Mouse (Mus musculus) Patski (cell line): ENCODE results near the gene Pstpip1. TPM values are rescaled to one million over a fixed set of nuclear protein-coding genes. Genes with fewer than 3 reads are reported as not detected.
A peak's percentile ranks its signal among the peaks of the same experiment; 100 is the strongest.

Experiments used
- ATAC-seq: fragments of 100-300 bp; one replicate; pipeline ENCODE4 v1.8.0; 2021
- CTCF ChIA-PET: fragments of 350-600 bp; sonication (Branson Sonifier 250); formaldehyde crosslinking; loops from one replicate; lab custom pipeline; 2022; ENCODE audit warnings: inconsistent platforms; lab: Charles Lee
- POLR2A ChIA-PET: fragments of 350-600 bp; sonication (Branson Sonifier 250); formaldehyde crosslinking; loops from one replicate; lab custom pipeline; 2022; ENCODE audit warnings: antibody characterized with exemption, inconsistent platforms; lab: Charles Lee
- DNase-seq: peaks from one replicate; pipeline ENCODE4 v3.0.0-alpha.2; 2011; ENCODE audit warnings: low read depth, low spot score
- H3K27me3 ChIP-seq: fragments of 371-371 bp; one replicate; pipeline ENCODE4 v1.5.1; 2021
- CTCF ChIP-seq: fragments of 100-300 bp; IDR thresholded peaks from one replicate; pipeline ENCODE4 v1.5.1; 2021
- in situ Hi-C: fragments of 300-500 bp; cut with MboI; formaldehyde crosslinking; loops from 3 replicates; pipeline ENCODE4 v1.11.1; 2018; ENCODE audit warnings: low pct_unique_long_range_greater_than_20kb, mixed read lengths
- polyA plus RNA-seq: library from polyadenylated mRNA; unstranded; gene quantifications from one replicate; pipeline ENCODE4 v1.2.3, GENCODE M21; 2021

Gene Pstpip1
- polyA plus RNA-seq, 1 experiment from 2014 or later, result 0.41 TPM

GRCm38 (mm10) chr9:56104921-56105320, 15.2 kb downstream of the Pstpip1 start:
- DNase-seq, result peak; percentile 17
- in situ Hi-C loops, result no loop called here

GRCm38 (mm10) chr9:56106274-56107072, 16.7 kb downstream of the Pstpip1 start:
- ChIA-PET POLR2A (interaction anchor here (0.7 kb wide), 1 partner anchor 19 kb away, joined by 3 read pairs; no protein-coding TSS in a partner anchor), CTCF (interaction anchor here (0.9 kb wide), 1 partner anchor 12 kb away, joined by 4 read pairs; no protein-coding TSS in a partner anchor)
- in situ Hi-C loops, result no loop called here
- DNase-seq, result no peak
- no peaks in the 10 kb centered on the region for H3K27me3 ChIP-seq
- no peak for TF ChIP-seq CTCF
- ATAC-seq, result no peak

More at GRCm38 (mm10) chr9:56104921-56105320, 15.2 kb downstream of the Pstpip1 start:
- POLR2A ChIA-PET, result no interaction called here
- no peak for ATAC-seq
- H3K27me3 ChIP-seq, result no peaks in the 10 kb centered on the region
- CTCF ChIA-PET, result no interaction called here
- TF ChIP-seq CTCF, result no peak

GRCm38 (mm10) chr9:56107527-56107926, 17.8 kb downstream of the Pstpip1 start:
- ChIA-PET CTCF (interaction anchor here (0.7 to 1.5 kb wide), 3 partner anchors 11 to 33 kb away, joined by 3 to 4 read pairs (median 3); no protein-coding TSS in a partner anchor), POLR2A (interaction anchor here (0.7 kb wide), 1 partner anchor 20 kb away, joined by 3 read pairs; no protein-coding TSS in a partner anchor)
- in situ Hi-C loops, result no loop called here
- no peaks in the 10 kb centered on the region for H3K27me3 ChIP-seq
- TF ChIP-seq CTCF, result no peak
- DNase-seq (peak; percentile 71), ATAC-seq (peak; percentile 84)

- no peak for TF ChIP-seq CTCF
- no peak for DNase-seq
- POLR2A ChIA-PET, result no interaction called here
- no peaks in the 10 kb centered on the region for H3K27me3 ChIP-seq
- in situ Hi-C loops, result no loop called here
- CTCF ChIA-PET, result interaction anchor here (0.9 to 1.5 kb wide), 3 partner anchors 11 to 33 kb away, joined by 3 to 4 read pairs (median 4); no protein-coding TSS in a partner anchor
- ATAC-seq, result no peak
These were observed 18.4 kb downstream of the Pstpip1 start for GRCm38 (mm10) chr9:56108174-56108573.

- ChIA-PET CTCF (interaction anchor here (0.7 to 1.8 kb wide), 8 partner anchors 12 to 434 kb away, joined by 3 to 10 read pairs (median 3); no protein-coding TSS in a partner anchor), POLR2A (no interaction called here)
- no peak for DNase-seq
- in situ Hi-C loops, result loop anchor here (5.0 kb wide), 1 partner anchor 434 kb away; no protein-coding TSS in a partner anchor
- H3K27me3 ChIP-seq, result no peaks in the 10 kb centered on the region
- no peak for TF ChIP-seq CTCF
- ATAC-seq, result no peak
These were observed 28.3 kb downstream of the Pstpip1 start for GRCm38 (mm10) chr9:56118091-56118490.

- H3K27me3 ChIP-seq, result no peaks in the 10 kb centered on the region
- POLR2A ChIA-PET, result no interaction called here
- DNase-seq (peak; percentile 27), ATAC-seq (no peak)
- TF ChIP-seq CTCF, result no peak
- CTCF ChIA-PET, result interaction anchor here (0.7 to 2.4 kb wide), 14 partner anchors 10 to 433 kb away, joined by 3 to 10 read pairs (median 3); no protein-coding TSS in a partner anchor
- in situ Hi-C loops, result loop anchor here (5.0 kb wide), 1 partner anchor 434 kb away; no protein-coding TSS in a partner anchor
These were observed 28.8 kb downstream of the Pstpip1 start for GRCm38 (mm10) chr9:56118582-56118981.

- in situ Hi-C loops, result loop anchor here (5.0 kb wide), 1 partner anchor 433 kb away; no protein-coding TSS in a partner anchor
- DNase-seq, result no peak
These were observed 29.9 kb downstream of the Pstpip1 start for GRCm38 (mm10) chr9:56119651-56120050.

GRCm38 (mm10) chr9:56121097-56121496, 31.3 kb downstream of the Pstpip1 start:
- no peaks in the 10 kb centered on the region for H3K27me3 ChIP-seq
- in situ Hi-C loops, result no loop called here
- no peak for TF ChIP-seq CTCF
- ATAC-seq (peak; percentile 64), DNase-seq (peak; percentile 28)
- ChIA-PET POLR2A (interaction anchor here (0.6 to 1.6 kb wide), 4 partner anchors 16 to 39 kb away, joined by 3 read pairs; no protein-coding TSS in a partner anchor), CTCF (interaction anchor here (0.8 to 2.4 kb wide), 21 partner anchors 8 to 692 kb away, joined by 3 to 14 read pairs (median 4); no protein-coding TSS in a partner anchor)

More at GRCm38 (mm10) chr9:56119651-56120050, 29.9 kb downstream of the Pstpip1 start:
- ChIA-PET CTCF (interaction anchor here (1.2 to 2.4 kb wide), 3 partner anchors 9 to 95 kb away, joined by 3 to 7 read pairs (median 6); no protein-coding TSS in a partner anchor), POLR2A (interaction anchor here (1.6 kb wide), 1 partner anchor 27 kb away, joined by 3 read pairs; no protein-coding TSS in a partner anchor)
- no peaks in the 10 kb centered on the region for H3K27me3 ChIP-seq
- TF ChIP-seq CTCF, result no peak
- no peak for ATAC-seq

- no peak for DNase-seq
- POLR2A ChIA-PET, result no interaction called here
- TF ChIP-seq CTCF, result no peak
- no peak for ATAC-seq
- CTCF ChIA-PET, result no interaction called here
- in situ Hi-C loops, result no loop called here
- H3K27me3 ChIP-seq, result no peaks in the 10 kb centered on the region
These were observed 33.2 kb downstream of the Pstpip1 start for GRCm38 (mm10) chr9:56122973-56123372.

- in situ Hi-C loops, result no loop called here
- CTCF ChIA-PET, result no interaction called here
- ATAC-seq, result no peak
- TF ChIP-seq CTCF, result no peak
- no peaks in the 10 kb centered on the region for H3K27me3 ChIP-seq
- POLR2A ChIA-PET, result no interaction called here
- DNase-seq, result no peak
These were observed 33.9 kb downstream of the Pstpip1 start for GRCm38 (mm10) chr9:56123613-56124012.
